Mouse (Mus musculus) spleen, adult 2 months (tissue): ENCODE measurements around the gene Apob. TPM values are rescaled to one million over a fixed set of nuclear protein-coding genes. Genes with fewer than 3 reads are reported as not detected.

Experiments
- DNase-seq, 2 experiments: peaks; one replicate each; pipeline versions ENCODE4 v3.0.0 to v3.0.0-alpha.2; 2012 to 2021; ENCODE audit warnings: low spot score in 2 of 2, low read depth in 1 of 2
- H3K27ac ChIP-seq: fragments of 200-500 bp; 2 replicates; pipeline ENCODE4 v1.5.1; 2012; ENCODE audit warnings: low read length, inconsistent platforms; ENCODE audit not compliant: insufficient read depth
- H3K27me3 ChIP-seq: fragments of 200-500 bp; 2 replicates; pipeline ENCODE4 v1.6.1; 2012; ENCODE audit warnings: mild to moderate bottlenecking, moderate library complexity, low read length, inconsistent platforms; ENCODE audit not compliant: control insufficient read depth, insufficient read depth
- H3K36me3 ChIP-seq: fragments of 200-500 bp; 2 replicates; pipeline ENCODE4 v1.6.1; 2012; ENCODE audit warnings: mild to moderate bottlenecking, low read length, inconsistent platforms; ENCODE audit not compliant: control insufficient read depth, insufficient read depth
- H3K4me1 ChIP-seq: fragments of 200-500 bp; 2 replicates; pipeline ENCODE4 v1.6.1; 2011; ENCODE audit warnings: inconsistent platforms; ENCODE audit not compliant: control insufficient read depth, insufficient read depth, insufficient read length
- H3K4me3 ChIP-seq: fragments of 200-500 bp; 2 replicates; pipeline ENCODE4 v1.5.1; 2011; ENCODE audit warnings: mild to moderate bottlenecking, inconsistent platforms; ENCODE audit not compliant: insufficient read depth, insufficient read length; ENCODE audit errors: extremely low read depth
- CTCF ChIP-seq: fragments of 200-500 bp; IDR thresholded peaks from 2 replicates; pipeline ENCODE4 v1.5.1; 2011; ENCODE audit warnings: mild to moderate bottlenecking, inconsistent platforms; ENCODE audit not compliant: insufficient read depth, insufficient read length, insufficient replicate concordance; ENCODE audit errors: extremely low read depth
- POLR2A ChIP-seq: fragments of 200-500 bp; IDR thresholded peaks from 2 replicates; pipeline ENCODE4 v1.6.1; 2011; ENCODE audit warnings: low read depth, low read length, inconsistent platforms
- whole genome bisulfite sequencing: fragments of 180-500 bp; shearing (Covaris S2); methylation state at CpG from one replicate; pipeline ENCODE4 v1.1.7; 2018; 5-methylcytosine and 5-hydroxymethylcytosine counted together
- polyA plus RNA-seq: library from polyadenylated mRNA; depleted of rRNA; stranded (reverse); fragments of >200 nt; gene quantifications from 2 replicates; pipeline ENCODE4 v1.2.3, GENCODE M21; 2012; rRNA removed

The Apob gene
- polyA plus RNA-seq = 0.02 TPM in 1 of 2 replicates, not detected in the other

DNA sequence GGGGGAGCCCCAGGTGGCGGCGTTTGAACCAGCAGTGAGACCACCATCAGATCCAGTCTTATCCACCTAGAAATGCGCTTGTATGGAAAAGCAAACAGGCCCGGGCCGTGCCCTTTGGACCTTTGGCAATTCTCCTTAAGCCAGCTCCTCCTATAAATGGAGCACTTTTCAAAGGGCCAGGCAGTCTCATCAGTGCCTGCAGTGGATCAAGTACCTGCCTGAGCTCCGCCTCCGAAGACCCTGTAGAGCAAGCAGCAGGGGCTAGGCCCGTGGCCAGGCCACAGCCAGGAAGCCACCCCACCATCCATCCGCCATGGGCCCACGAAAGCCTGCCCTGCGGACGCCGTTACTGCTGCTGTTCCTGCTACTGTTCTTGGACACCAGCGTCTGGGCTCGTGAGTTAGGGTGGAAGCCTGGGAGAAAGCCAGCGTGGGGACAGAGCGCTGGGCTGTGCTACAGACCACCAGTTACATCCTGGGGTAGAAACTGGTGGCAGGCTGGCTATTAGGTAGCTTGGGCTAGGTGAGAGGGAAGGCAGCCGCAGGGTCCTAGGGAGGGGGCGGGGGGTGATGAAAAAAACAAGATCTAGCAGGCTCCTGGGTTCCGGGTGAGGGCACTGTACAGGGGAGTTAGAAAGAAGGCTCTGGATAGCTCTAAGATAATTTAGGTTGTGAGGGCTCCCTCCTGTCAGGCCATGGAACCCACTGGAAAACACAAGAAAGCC is at the start of gene Apob:
TSS of gene Apob (plus strand) at position 183 of the 724 bp plus-strand sequence.
- 87% methylated on average over 20 of the region's 20 CpGs for WGBS

DNA sequence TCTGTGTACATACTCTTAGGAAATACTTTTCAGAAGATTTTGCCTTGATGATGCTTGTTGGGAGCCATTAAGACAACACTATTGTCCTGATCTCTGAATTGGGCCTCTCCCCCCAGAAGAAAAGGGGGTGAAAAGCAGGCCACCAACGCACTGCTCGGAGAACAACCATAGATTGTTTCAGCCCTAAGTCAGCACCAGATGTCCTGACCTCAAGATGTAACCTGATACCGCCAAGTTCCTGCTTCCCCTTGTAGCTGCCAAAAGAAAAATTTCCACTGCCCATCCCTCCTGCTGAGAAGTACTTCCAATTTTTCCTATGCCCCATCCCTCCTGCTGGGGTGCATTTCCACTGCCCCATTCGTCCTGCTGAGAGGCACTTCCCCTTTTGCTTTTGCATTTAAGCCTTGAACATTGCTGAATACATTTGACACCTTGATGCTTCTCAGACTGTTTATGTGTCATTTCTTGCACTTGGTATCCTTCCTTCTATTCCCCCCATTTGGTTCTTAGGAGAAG is 45.0 kb upstream of the Apob start:
- no peak overlapping the region for H3K4me3 ChIP-seq
- WGBS = 71% methylated on average over 4 of the region's 4 CpGs
- no peak overlapping the region for H3K27ac ChIP-seq
- DNase-seq = no peak
- H3K27me3 ChIP-seq = no peaks in the 10 kb centered on the region
- no peaks in the 10 kb centered on the region for H3K4me1 ChIP-seq
- no peak for TF ChIP-seq CTCF
- no peaks in the 10 kb centered on the region for H3K36me3 ChIP-seq

More for the DNA sequence above, at the start of gene Apob:
- Histone ChIP-seq H3K27me3 (no peaks in the 10 kb centered on the region), H3K4me3 (no peak within 1 kb of the TSS), H3K4me1 (no peaks in the 10 kb centered on the region), H3K27ac (no peak within 1 kb of the TSS), H3K36me3 (no peaks in the 10 kb centered on the region)
- no peak for DNase-seq
- TF ChIP-seq CTCF (no peak), POLR2A (no peak)

DNA sequence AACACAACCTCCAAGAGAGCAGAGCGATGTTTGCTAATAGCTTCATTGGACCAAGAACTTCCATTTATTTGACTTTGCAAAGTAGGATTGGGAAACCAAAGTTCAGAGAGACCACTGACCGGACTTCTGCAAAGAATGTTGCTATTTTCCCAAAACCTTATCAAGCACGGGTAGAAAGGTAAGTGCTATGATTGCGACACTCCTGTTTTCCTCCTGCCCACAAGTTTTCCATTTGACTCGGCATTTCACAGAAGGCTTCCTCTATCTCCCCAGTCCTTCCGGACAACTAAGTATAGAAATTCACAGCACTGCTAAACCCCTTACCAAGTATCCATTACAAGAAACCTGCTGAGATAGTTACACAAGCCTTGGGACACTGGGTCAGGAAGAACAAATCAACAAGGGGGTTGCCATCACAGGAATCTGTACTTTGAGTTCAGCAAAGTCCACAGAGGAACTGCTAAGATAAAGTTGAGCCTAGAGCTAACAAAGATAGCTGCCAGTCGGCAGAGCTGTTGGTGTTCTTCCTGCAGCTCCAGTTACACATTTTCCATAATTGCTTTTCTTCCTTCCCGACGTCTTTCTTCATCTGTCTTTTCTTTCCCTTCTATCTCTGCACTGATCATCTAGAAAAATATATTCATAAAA is 27.2 kb upstream of the Apob start:
- WGBS = 81% methylated on average over 9 of the region's 9 CpGs
- Histone ChIP-seq H3K4me3 (no peak overlapping the region), H3K27me3 (no peaks in the 10 kb centered on the region), H3K4me1 (no peaks in the 10 kb centered on the region), H3K27ac (no peak overlapping the region), H3K36me3 (no peaks in the 10 kb centered on the region)
- no peak for DNase-seq
- TF ChIP-seq POLR2A (no peak), CTCF (no peak)

DNA sequence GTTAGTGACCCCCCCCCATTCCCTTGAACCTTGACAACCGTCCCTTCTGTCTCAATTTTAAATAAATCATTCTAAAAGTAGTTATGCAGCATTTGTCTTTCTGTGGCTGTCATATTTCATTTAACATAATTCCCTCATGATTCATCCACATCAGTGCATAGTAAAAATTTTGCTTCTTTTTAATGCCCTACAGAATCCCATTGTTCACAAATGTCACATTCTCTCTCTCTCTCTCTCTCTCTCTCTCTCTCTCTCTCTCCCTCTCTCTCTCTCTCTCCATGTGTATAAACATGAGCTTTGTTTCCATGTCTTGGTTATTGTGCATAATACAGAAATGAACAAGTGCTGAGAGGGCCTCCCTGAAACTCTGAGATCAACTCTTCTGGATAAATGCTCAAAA is 18.6 kb upstream of the Apob start:
- H3K4me3 ChIP-seq = no peak overlapping the region
- H3K27me3 ChIP-seq = no peaks in the 10 kb centered on the region
- no peak overlapping the region for H3K27ac ChIP-seq
- no peaks in the 10 kb centered on the region for H3K4me1 ChIP-seq
- no peaks in the 10 kb centered on the region for H3K36me3 ChIP-seq
- TF ChIP-seq POLR2A (no peak), CTCF (no peak)
- WGBS = 78% methylated on average over 1 of the region's 1 CpGs
- DNase-seq = no peak

DNA sequence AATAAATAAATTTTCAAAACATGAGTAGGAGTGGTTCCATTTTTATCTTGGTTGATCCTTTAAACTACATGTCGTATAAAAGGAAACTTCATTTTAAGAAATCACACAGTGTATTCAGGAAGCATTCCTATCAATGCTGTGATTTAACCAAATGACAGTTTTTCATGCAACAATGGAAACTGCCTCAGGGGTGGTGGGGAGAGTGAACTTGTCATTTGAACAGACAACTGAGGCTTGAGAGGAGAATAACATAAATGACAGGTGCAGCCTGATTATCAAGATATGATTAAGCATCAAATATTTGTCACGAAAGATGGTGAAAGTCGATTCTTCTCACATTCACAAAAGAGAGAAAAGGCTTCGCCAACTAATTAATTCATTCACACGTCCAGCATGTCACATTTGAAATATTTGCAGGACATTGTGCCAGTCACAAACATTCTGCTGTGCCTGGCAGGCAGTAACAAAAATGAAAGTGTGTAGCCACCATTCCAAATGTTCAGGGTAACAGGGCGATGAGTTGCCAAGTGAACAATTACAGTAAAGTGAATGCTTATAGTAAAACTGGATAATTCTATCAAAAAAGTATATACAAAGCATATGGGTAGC is 18.0 kb upstream of the Apob start:
- Histone ChIP-seq H3K27me3 (no peaks in the 10 kb centered on the region), H3K27ac (no peak overlapping the region), H3K4me1 (no peaks in the 10 kb centered on the region), H3K4me3 (no peak overlapping the region), H3K36me3 (no peaks in the 10 kb centered on the region)
- 86% methylated on average over 6 of the region's 6 CpGs for WGBS
- DNase-seq = no peak
- no peak for TF ChIP-seq POLR2A
- TF ChIP-seq CTCF = no peak

DNA sequence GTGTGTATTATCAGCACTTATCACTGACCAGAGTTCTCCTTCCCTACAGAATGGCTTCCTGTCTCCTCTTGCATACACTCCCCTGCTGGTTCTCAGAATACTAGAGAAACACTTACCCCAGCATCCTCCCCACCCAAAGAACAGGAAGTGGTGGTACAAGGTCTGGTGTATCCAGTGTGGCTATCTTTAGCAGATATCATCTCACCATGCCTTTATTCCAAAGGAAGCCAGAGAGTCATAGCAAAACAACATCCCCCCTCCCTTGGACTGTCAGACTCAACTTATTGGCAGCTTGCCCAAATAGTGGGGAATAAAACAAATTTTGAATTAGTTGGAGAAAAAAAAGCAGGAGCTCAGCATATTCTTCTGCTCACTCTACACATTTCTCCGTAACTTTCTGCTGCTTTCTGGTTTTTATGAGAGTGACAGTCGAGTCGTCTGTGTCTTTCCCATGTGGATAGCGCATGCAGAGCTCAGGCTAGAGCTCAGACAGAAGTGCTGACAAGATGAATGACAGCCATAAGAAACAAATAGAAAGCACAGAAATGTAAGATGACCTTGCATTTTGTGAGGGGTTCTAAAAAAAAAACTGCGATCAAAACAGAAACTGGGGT is 15.0 kb upstream of the Apob start:
- WGBS = 21% methylated on average over 5 of the region's 5 CpGs
- no peak for DNase-seq
- TF ChIP-seq CTCF = no peak
- TF ChIP-seq POLR2A = no peak

More for the DNA sequence above, 15.0 kb upstream of the Apob start:
- Histone ChIP-seq H3K4me1 (no peaks in the 10 kb centered on the region), H3K27me3 (no peaks in the 10 kb centered on the region), H3K27ac (no peak overlapping the region), H3K36me3 (no peaks in the 10 kb centered on the region), H3K4me3 (no peak overlapping the region)
